Comparison of ENCODE assay signal across 8 mouse cellular contexts in genomic region chr2:29820025-29820817, GRCm38 (mm10). TPM values are rescaled to one million over a fixed set of nuclear protein-coding genes. Genes with fewer than 3 reads are reported as not detected.
DNase-seq lines count a peak whose midpoint lies in the region; ATAC-seq and TF ChIP-seq lines count a peak whose summit lies in the region.

Gene Urm1, plus strand, starts transcription at chr2:29820075.

- H3K9ac ChIP-seq in MEL (ENCODE audit: control insufficient read depth, low read depth, low read length, poor library complexity, severe bottlenecking): peak within 1 kb of the TSS; percentile 72
- H3K9ac ChIP-seq in forebrain, embryonic 14.5 days (ENCODE audit: low read length): peak within 1 kb of the TSS; percentile 58
- peak within 1 kb of the TSS; percentile 64 for H3K9ac ChIP-seq in neural tube, embryonic 15.5 days (replicated peaks)

- peak; percentile 38 to 43; a peak in 2 of 4 replicates for TF ChIP-seq POLR2A in MEL (IDR thresholded peaks at IDR 0.05; ENCODE audit: control insufficient read depth in 1 of 2, insufficient read depth in 1 of 2, low read depth in 1 of 2, low read length in 2 of 2, poor library complexity in 1 of 2)
- TF ChIP-seq POLR2A in lung, adult 2 months (IDR thresholded peaks at IDR 0.05; ENCODE audit: borderline replicate concordance, extremely low read depth, low read depth, low read length): peak; percentile 29; the same call in 1 of the 2 replicates
- no peak for TF ChIP-seq POLR2A in thymus, adult 2 months (IDR thresholded peaks at IDR 0.05; ENCODE audit: control insufficient read depth, extremely low read depth, insufficient read depth, low read length, poor library complexity)

- H3K27me3 ChIP-seq in MEL (ENCODE audit: control insufficient read depth in 1 of 2, insufficient read depth in 2 of 2, low read length in 2 of 2): no peaks in the 10 kb centered on the region
- no peaks in the 10 kb centered on the region for H3K27me3 ChIP-seq in forebrain, embryonic 14.5 days (replicated peaks; ENCODE audit: control insufficient read depth, insufficient read depth, low read length)
- H3K27me3 ChIP-seq in neural tube, embryonic 15.5 days (replicated peaks): no peaks in the 10 kb centered on the region
- no peaks in the 10 kb centered on the region for H3K27me3 ChIP-seq in thymus, adult 2 months (ENCODE audit: control insufficient read depth, insufficient read depth, low read length)

- no peaks in the 10 kb centered on the region for H3K36me3 ChIP-seq in MEL (ENCODE audit: control insufficient read depth in 1 of 2, insufficient read depth in 2 of 2, low read length in 2 of 2)
- H3K36me3 ChIP-seq in forebrain, embryonic 14.5 days (ENCODE audit: control insufficient read depth, insufficient read depth, low read length): peaks cover 15% of the 10 kb centered on the region
- H3K36me3 ChIP-seq in neural tube, embryonic 15.5 days: peaks cover 19% of the 10 kb centered on the region
- H3K36me3 ChIP-seq in thymus, adult 2 months (ENCODE audit: control insufficient read depth, insufficient read depth, low read length): no peaks in the 10 kb centered on the region

- ATAC-seq in cerebellum, adult (ENCODE audit: insufficient number of reproducible peaks, low FRiP score, low TSS enrichment): peak; percentile 50; the same call in 1 of the 2 replicates
- peak; percentile 76 for ATAC-seq in forebrain, embryonic 14.5 days
- peak; percentile 77 for ATAC-seq in neural tube, embryonic 15.5 days (ENCODE audit: low FRiP score)

- no peaks in the 10 kb centered on the region for H3K9me3 ChIP-seq in MEL (replicated peaks; ENCODE audit: insufficient read depth, low read length)
- no peaks in the 10 kb centered on the region for H3K9me3 ChIP-seq in forebrain, embryonic 14.5 days (replicated peaks; ENCODE audit: control insufficient read depth, low read length)
- no peaks in the 10 kb centered on the region for H3K9me3 ChIP-seq in neural tube, embryonic 15.5 days (replicated peaks)

- H3K4me3 ChIP-seq in MEL (ENCODE audit: control insufficient read depth in 1 of 2, insufficient read depth in 1 of 2, low read depth in 2 of 2, low read length in 2 of 2): peak within 1 kb of the TSS; percentile 63 to 67
- H3K4me3 ChIP-seq in forebrain, embryonic 14.5 days (ENCODE audit: low read depth, low read length): peak within 1 kb of the TSS; percentile 33
- H3K4me3 ChIP-seq in lung, adult 2 months (replicated peaks; ENCODE audit: extremely low read depth, low read depth, low read length): peak within 1 kb of the TSS; percentile 55
- peak within 1 kb of the TSS; percentile 45 for H3K4me3 ChIP-seq in neural tube, embryonic 15.5 days (replicated peaks)
- H3K4me3 ChIP-seq in thymus, adult 2 months (ENCODE audit: control insufficient read depth, insufficient read depth, low read length): peak within 1 kb of the TSS; percentile 53

- H3K27ac ChIP-seq in MEL (ENCODE audit: control insufficient read depth, low read depth, low read length): peak within 1 kb of the TSS; percentile 84
- peak within 1 kb of the TSS; percentile 88 for H3K27ac ChIP-seq in forebrain, embryonic 14.5 days (ENCODE audit: low read depth, low read length)
- H3K27ac ChIP-seq in neural tube, embryonic 15.5 days (replicated peaks): peak within 1 kb of the TSS; percentile 93
- H3K27ac ChIP-seq in thymus, adult 2 months (ENCODE audit: control insufficient read depth, insufficient read depth, low read length): peak within 1 kb of the TSS; percentile 41; the same call in 1 of the 2 replicates

- 0% methylated on average over 34 of the region's 35 CpGs for WGBS in forebrain, embryonic 14.5 days
- under 1% methylated on average over 35 of the region's 35 CpGs for WGBS in lung, adult 2 months
- WGBS in neural tube, embryonic 15.5 days: under 1% methylated on average over 34 of the region's 35 CpGs
- WGBS in thymus, adult 2 months: 2% methylated on average over 35 of the region's 35 CpGs

- H3K4me2 ChIP-seq in forebrain, embryonic 14.5 days (ENCODE audit: low read length): peak within 1 kb of the TSS; percentile 59
- peak within 1 kb of the TSS; percentile 76 for H3K4me2 ChIP-seq in neural tube, embryonic 15.5 days

- TF ChIP-seq RAD21 in MEL (IDR thresholded peaks at IDR 0.05; ENCODE audit: low read depth, low read length): no peak

- no peak for TF ChIP-seq EP300 in MEL (IDR thresholded peaks at IDR 0.05; ENCODE audit: low read depth in 1 of 2, low read length in 2 of 2)

- TF ChIP-seq CTCF in MEL (IDR thresholded peaks at IDR 0.05 in 2 of 3, conservative IDR thresholded peaks at IDR 0.05 in 1 of 3; ENCODE audit: control insufficient read depth in 1 of 3, insufficient read depth in 1 of 3, low read depth in 2 of 3, low read length in 3 of 3, poor library complexity in 1 of 3, severe bottlenecking in 1 of 3): no peak
- no peak for TF ChIP-seq CTCF in lung, adult 2 months (IDR thresholded peaks at IDR 0.05; ENCODE audit: insufficient read depth, low read length)
- 0 out of 2 replicates have a peak, but pooled peaks have one; percentile 34 for TF ChIP-seq CTCF in thymus, adult 2 months (IDR thresholded peaks at IDR 0.05; ENCODE audit: borderline replicate concordance, control insufficient read depth, extremely low read depth, insufficient read depth, low read length, poor library complexity)

- intact Hi-C loops in heart, postnatal 10 days (cut with DNase I): no loop called here

- no peaks in the 10 kb centered on the region for H3K79me2 ChIP-seq in MEL (ENCODE audit: control insufficient read depth, insufficient read depth, low read length, poor library complexity)

- DNase-seq in MEL (ENCODE audit: low read depth, low spot score): peak; percentile 89
- peak; percentile 93 for DNase-seq in forebrain, embryonic 14.5 days (ENCODE audit: low spot score)
- peak; percentile 73 to 81 for DNase-seq in heart, postnatal 10 days
- peak; percentile 87 to 92 for DNase-seq in kidney, postnatal 4 days
- DNase-seq in lung, adult 2 months: peak; percentile 54
- DNase-seq in thymus, adult 2 months: peak; percentile 68

- no peaks in the 10 kb centered on the region for H3K4me1 ChIP-seq in MEL (ENCODE audit: control insufficient read depth in 1 of 2, insufficient read depth in 2 of 2, low read length in 2 of 2)
- H3K4me1 ChIP-seq in forebrain, embryonic 14.5 days (ENCODE audit: control insufficient read depth, insufficient read depth, low read length): peaks cover 8% of the 10 kb centered on the region; the same call in 1 of the 2 replicates
- no peaks in the 10 kb centered on the region for H3K4me1 ChIP-seq in lung, adult 2 months (ENCODE audit: control insufficient read depth, insufficient read depth, low read length)
- H3K4me1 ChIP-seq in neural tube, embryonic 15.5 days: peaks cover 25% of the 10 kb centered on the region
- peaks cover 20% of the 10 kb centered on the region for H3K4me1 ChIP-seq in thymus, adult 2 months (replicated peaks; ENCODE audit: control insufficient read depth, insufficient read depth, low read length)

TF ChIP-seq in MEL, 35 proteins besides CTCF, POLR2A, EP300 and RAD21 (continues in another document):
- TF ChIP-seq MAX (IDR thresholded peaks at IDR 0.05; ENCODE audit: low read length): peak; percentile 31; the same call in 1 of the 2 replicates
- TF ChIP-seq MXI1 (IDR thresholded peaks at IDR 0.05; ENCODE audit: low read depth, low read length): no peak
- no peak; the same call in 1 of the 2 replicates for TF ChIP-seq POLR2AphosphoS2 (IDR thresholded peaks at IDR 0.05; ENCODE audit: low read length)
- TF ChIP-seq SMC3 (IDR thresholded peaks at IDR 0.05; ENCODE audit: low read depth, low read length): no peak
- TF ChIP-seq UBTF (IDR thresholded peaks at IDR 0.05; ENCODE audit: borderline replicate concordance, insufficient read depth, low read depth, low read length): no peak
- TF ChIP-seq SIN3A (IDR thresholded peaks at IDR 0.05; ENCODE audit: low read length): peak; percentile 23; the same call in 1 of the 2 replicates
- no peak for TF ChIP-seq RCOR1 (IDR thresholded peaks at IDR 0.05; ENCODE audit: low read depth, low read length)
- 0 out of 2 replicates have a peak, but pooled peaks have one; percentile 21 for TF ChIP-seq ELF1 (IDR thresholded peaks at IDR 0.05; ENCODE audit: low read depth, low read length)
- no peak for TF ChIP-seq GATA1 (IDR thresholded peaks at IDR 0.05; ENCODE audit: low read depth, low read length)
- TF ChIP-seq ZC3H11A (IDR thresholded peaks at IDR 0.05; ENCODE audit: low read depth, low read length): no peak
- TF ChIP-seq JUND (IDR thresholded peaks at IDR 0.05; ENCODE audit: low read depth, low read length): no peak
- no peak; the same call in 1 of the 2 replicates for TF ChIP-seq ETS1 (IDR thresholded peaks at IDR 0.05; ENCODE audit: low read depth, low read length)
- TF ChIP-seq TBP (IDR thresholded peaks at IDR 0.05; ENCODE audit: low read depth, low read length): no peak
- no peak for TF ChIP-seq MEF2A (IDR thresholded peaks at IDR 0.05; ENCODE audit: extremely low read depth, insufficient replicate concordance, low read depth, low read length, poor library complexity, severe bottlenecking)
- no peak for TF ChIP-seq BHLHE40 (IDR thresholded peaks at IDR 0.05; ENCODE audit: borderline replicate concordance, low read depth, low read length)
- no peak; the same call in none of the 2 replicates for TF ChIP-seq NELFE (IDR thresholded peaks at IDR 0.05; ENCODE audit: low read depth, low read length)
- no peak for TF ChIP-seq CHD1 (IDR thresholded peaks at IDR 0.05; ENCODE audit: low read depth, low read length)
- no peak for TF ChIP-seq ZNF384 (IDR thresholded peaks at IDR 0.05; ENCODE audit: low read depth, low read length)
- TF ChIP-seq NRF1 (IDR thresholded peaks at IDR 0.05; ENCODE audit: insufficient read depth, low read depth, low read length, poor library complexity, severe bottlenecking): no peak
- TF ChIP-seq KAT2A (conservative IDR thresholded peaks at IDR 0.05; ENCODE audit: low read depth, low read length): no peak
- TF ChIP-seq HCFC1 (IDR thresholded peaks at IDR 0.05; ENCODE audit: low read depth, low read length): 0 out of 2 replicates have a peak, but pooled peaks have one; percentile 12
- TF ChIP-seq TCF12 (IDR thresholded peaks at IDR 0.05; ENCODE audit: low read depth, low read length): peak; percentile 41; the same call in 1 of the 2 replicates
- peak; percentile 76; the same call in 1 of the 2 replicates for TF ChIP-seq MAZ (IDR thresholded peaks at IDR 0.05; ENCODE audit: low read depth, low read length)

RNA-seq across cellular contexts. Expression of gene Urm1, which starts in this region (rescaled TPM):
- total RNA-seq in MEL (2012; rRNA removed): 76.2 and 90.5 TPM in 2 replicates
- 100 to 1,000 TPM in 1 of 2 experiments, not detected in 1; 131 TPM for polyA plus RNA-seq in MEL (2012; ENCODE audit: insufficient read depth in 1 of 2, insufficient read length in 2 of 2, low read depth in 1 of 2, low replicate concordance in 2 of 2, missing spikeins in 1 of 2)
- polyA plus RNA-seq in forebrain, embryonic 14.5 days (2014; fragmentation: Nextera tagmentation; extraction: Ambion mirVana): 20.7 and 21.0 TPM in 2 replicates
- total RNA-seq in heart, postnatal 10 days (2021): 10 to 100 TPM; 36.5 to 40.4 TPM
- 40.1 and 46.6 TPM in 2 replicates for polyA plus RNA-seq in lung, adult 2 months (2012; rRNA removed)
- 27.7 and 28.3 TPM in 2 replicates for polyA plus RNA-seq in neural tube, embryonic 15.5 days (2015; fragmentation: Nextera tagmentation; extraction: Ambion mirVana)
- polyA plus RNA-seq in thymus, adult 2 months (2012; rRNA removed): 70.2 and 79.9 TPM in 2 replicates

Comparison
In these comparisons a context has a peak if more than half of its experiments do, and no peak if none do; other contexts are left out.
1. Peak in every context shown above with its lines: DNase-seq, ATAC-seq, H3K4me3 ChIP-seq and H3K27ac ChIP-seq.
2. H3K27ac ChIP-seq: peak in every context shown above with its lines; median percentile 93 in neural tube, embryonic 15.5 days; 88 in forebrain, embryonic 14.5 days; 84 in MEL; 41 in thymus, adult 2 months.